Mouse (Mus musculus) gastrocnemius, adult 18-20 months (tissue): ENCODE measurements around the gene Prr36. TPM values are rescaled to one million over a fixed set of nuclear protein-coding genes. Genes with fewer than 3 reads are reported as not detected.

ENCODE experiments used
- DNase-seq: peaks from one replicate; pipeline ENCODE4 v3.0.0; 2021; ENCODE audit warnings: low spot score
- total RNA-seq, 2 experiments: library from RNA; stranded (reverse); gene quantifications; 2 replicates each; pipeline ENCODE4 v1.2.3; 2021

Gene Prr36
- total RNA-seq, 2 experiments from 2014 or later, result not detected

GRCm38 (mm10) chr8:4205246-4206123 is 11.8 kb downstream of the Prr36 start:
- no peak for DNase-seq

GRCm38 (mm10) chr8:4201321-4201720 is 15.9 kb downstream of the Prr36 start:
- no peak for DNase-seq

DNA sequence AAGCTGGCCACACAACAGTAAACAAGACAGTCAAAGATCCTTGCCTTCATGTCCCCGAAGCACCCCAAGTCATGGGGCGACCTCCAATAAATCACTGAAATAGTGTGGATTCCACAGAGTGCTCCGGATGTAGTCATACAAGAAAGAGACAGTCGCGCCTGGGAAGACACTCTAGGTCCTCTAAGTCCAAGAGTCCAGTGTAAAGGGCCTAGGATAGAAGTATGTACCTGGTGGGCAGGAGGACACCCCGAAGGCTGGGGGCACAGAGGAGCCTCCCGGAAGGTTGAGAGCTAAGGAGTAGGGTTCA is 23.7 kb downstream of the Prr36 start:
- no peak for DNase-seq

DNA sequence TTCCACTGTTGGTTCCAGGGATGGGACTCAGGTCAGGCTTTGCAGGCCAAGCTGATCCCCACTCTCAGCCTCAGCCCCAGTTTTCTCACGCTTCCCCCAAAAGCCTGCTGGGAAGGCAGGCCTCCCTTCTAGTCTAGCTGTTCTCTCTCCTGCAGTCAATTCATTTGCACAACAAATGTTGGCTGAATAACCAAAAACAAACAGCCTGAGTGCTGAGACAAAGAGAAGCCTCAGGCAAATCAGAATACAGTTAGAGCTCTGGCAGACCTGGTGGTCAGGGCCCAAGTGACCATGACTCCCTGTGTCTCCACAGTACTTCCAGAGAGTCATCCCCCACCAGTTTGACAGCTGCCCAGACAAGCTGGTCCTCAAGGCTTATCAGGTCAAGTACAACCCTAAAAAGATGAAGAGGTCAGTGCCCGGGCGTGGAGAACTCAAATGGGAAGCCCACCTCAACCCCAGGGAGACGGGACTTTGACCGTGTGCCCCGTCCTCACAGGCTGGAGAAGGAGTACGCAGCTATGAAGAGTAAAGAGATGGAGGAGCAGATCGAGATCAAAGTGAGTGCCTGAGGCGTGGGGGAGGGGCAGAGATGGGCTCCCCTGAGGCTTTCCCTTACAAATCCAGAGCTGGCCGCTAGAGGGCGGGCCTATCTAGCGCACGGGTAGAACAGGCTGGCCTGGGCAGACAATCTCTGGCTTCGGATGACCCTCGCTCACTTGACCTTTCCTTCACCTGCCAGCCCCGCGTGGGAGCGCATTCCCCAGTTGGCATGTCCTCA is 24.3 kb downstream of the Prr36 start:
- DNase-seq, result peak; percentile 85

- no peak for DNase-seq
These were observed 25.0 kb downstream of the Prr36 start for GRCm38 (mm10) chr8:4192305-4192704.

DNA sequence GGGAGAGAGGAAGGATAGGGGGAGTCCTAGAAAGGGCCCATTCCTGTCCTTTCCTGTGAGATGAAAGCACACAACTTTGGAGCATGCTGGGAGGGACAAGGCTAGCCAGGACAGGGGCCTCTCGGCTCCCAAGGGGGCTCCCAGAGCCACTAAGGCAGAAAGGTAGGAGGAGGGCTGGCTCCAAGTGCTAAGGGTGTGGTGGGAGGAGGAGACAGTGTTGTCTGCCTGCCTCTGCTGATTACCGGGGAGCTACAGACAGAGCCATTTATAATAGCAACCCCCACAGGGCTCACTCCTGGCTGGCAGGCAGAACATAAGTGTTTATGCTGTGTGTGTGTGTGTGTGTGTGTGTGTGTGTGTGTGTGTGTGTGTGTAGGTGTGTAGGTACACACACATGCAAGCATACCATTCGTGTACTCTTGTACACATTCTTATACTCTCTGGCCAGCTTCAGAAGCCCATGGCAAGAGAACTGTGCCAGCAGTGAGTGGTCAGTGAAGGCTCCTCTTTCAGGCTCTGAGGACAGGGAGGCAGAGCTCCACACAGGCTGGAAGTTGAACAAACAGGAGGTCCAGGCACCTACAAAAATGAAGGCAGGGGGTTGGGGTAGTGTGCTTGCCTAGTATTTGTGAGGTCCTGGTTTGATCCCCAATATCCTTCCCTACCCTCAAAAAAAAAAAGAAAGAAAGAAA is 28.1 kb downstream of the Prr36 start:
- DNase-seq, result no peak

- no peak for DNase-seq
These were observed 28.7 kb downstream of the Prr36 start for GRCm38 (mm10) chr8:4188605-4189004.

GRCm38 (mm10) chr8:4186151-4186550 is 31.1 kb downstream of the Prr36 start:
- DNase-seq, result no peak

- DNase-seq, result no peak
These were observed 33.9 kb downstream of the Prr36 start for GRCm38 (mm10) chr8:4183409-4183808.

GRCm38 (mm10) chr8:4174018-4174417 is 43.2 kb downstream of the Prr36 start:
- no peak for DNase-seq

DNA sequence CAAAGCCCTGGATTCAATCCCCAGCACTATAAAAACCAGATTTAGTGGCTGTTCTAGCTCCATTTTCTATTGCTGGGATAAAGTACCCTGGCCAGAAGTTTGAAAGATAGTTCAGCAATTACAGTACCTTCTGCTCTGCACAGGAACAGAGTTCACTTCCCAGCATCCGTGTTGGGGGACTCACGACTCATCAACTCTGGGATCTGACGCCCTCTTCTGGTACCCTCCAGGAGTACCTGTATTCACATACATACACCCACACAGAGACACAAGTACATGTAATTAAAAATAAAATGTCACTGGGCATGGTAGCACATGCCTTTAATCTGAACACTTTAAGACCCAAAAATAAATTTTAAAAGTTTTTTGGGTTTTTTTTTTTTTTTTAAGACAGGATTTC is 44.8 kb downstream of the Prr36 start:
- no peak for DNase-seq

- DNase-seq, result no peak
These were observed 49.3 kb downstream of the Prr36 start for GRCm38 (mm10) chr8:4167918-4168317.

DNA sequence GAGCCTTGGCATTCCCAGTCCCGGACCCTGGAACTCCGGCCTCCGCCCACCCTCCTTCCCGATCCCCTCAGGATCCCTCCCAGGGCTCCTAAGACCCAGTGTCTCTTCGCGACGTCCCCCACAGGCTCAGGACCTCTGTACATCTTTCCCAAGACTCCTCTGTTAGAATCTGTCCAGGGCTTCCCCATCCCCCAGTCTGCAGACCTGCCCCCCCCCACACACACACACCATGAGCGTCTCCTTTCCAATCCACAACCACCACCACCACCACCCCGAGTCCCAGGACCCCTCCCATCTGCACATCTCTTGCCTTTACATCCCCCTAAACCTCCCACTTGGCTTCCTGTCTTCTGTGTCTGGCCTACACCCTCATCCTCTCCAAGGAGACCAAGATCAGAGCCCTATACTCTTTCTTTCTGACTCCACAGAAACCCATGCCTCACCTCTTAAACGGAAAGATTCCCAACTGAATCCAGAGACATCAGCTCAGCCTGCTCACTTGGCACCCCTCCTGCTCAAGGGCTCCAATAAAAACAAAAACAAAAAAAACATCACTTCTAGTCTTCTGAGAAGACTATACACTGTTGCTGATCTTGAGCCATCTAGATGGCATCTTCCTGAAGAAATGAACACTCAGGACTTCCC is 50.3 kb downstream of the Prr36 start:
- no peak for DNase-seq

- DNase-seq, result peak; percentile 100
These were observed 51.2 kb downstream of the Prr36 start, which contains the start of gene Evi5l for GRCm38 (mm10) chr8:4165852-4166751. Gene Evi5l, plus strand, starts transcription at chr8:4166567.

DNA sequence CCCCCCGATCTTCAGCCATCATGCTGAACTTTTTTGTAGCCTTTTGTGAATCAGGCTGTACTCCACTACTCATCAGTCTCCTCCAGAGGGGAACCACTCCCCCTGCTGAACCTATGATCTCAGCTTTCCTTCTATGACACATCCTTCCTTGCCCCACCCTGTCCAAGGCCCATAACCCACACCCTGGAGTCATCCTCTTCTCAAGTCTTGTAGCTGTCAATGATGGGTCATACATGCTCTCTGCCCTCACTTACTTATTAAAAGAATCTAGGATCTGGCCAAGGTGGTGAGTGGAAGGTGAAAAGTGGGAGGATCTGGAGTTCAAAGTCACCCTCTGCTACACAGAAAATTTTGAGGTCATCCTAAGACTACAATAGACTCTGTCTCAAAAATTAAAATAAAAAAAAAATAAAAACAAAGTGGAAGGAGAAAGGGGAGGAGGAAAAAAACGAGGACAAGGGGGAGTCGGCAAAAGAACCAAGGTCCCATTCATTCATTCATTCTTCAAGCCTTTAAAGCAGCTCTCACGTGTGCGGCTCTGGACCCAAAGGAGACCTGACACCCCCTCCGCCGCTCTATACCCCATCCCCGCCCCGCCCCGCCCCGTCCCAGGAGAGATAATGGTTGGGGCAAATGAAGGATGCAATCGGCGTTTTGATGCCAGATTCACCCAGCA is 51.9 kb downstream of the Prr36 start:
- DNase-seq, result peak; percentile 16

DNA sequence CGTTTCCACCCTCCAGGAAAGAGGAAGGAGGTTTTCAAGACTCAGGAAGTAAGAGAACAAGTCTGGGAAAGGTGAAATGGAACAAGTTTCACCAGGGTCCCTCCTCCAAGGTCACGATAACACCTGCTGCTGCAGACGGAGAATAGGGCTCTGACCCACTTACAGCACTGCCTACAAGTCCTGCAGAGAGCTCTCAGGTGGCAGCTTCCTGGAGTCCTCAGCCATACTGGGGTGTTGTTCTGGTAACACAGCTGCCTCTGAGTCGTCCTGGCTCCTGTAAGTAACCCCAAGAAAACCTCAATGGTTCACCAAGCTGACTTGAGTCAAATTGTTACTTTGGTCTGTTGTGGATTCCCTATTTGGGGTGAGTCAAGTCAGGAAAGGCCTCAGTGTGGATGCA is 54.5 kb downstream of the Prr36 start:
- DNase-seq, result no peak
